Mouse (Mus musculus) left cerebral cortex, adult 18-20 months (tissue): ENCODE measurements around the gene Tpx2. TPM values are rescaled to one million over a fixed set of nuclear protein-coding genes. Genes with fewer than 3 reads are reported as not detected.

Source experiments
- DNase-seq, 2 experiments: peaks; one replicate each; pipeline ENCODE4 v3.0.0; 2021 to 2022; ENCODE audit warnings: low spot score in 2 of 2, mixed read lengths in 1 of 2
- total RNA-seq, 2 experiments: library from RNA; stranded (reverse); gene quantifications; 2 replicates each; pipeline ENCODE4 v1.2.3; 2021

The Tpx2 gene
- total RNA-seq, 2 experiments from 2014 or later: 2.0 to 2.4 TPM

DNA sequence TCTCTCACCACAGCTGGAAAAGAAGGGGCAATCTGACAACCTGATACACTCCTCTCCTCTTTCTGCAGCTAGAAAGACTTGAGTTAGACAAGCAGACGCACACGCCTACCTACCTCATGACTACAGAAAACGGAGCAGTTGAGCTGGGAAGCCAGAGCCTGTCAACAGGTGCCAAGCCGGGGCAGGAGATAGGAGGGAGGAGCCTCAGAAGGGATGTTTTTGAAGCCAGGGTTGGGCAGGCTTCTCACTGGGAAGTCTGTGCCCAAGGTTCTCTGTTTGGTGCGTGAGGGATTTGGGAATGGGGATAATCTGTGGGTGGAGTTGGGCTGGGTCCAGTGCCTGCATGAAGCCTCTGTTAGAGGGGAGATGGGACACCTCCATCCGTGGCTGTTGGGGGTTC is 63.7 kb downstream of the Tpx2 start:
- no peak for DNase-seq

DNA sequence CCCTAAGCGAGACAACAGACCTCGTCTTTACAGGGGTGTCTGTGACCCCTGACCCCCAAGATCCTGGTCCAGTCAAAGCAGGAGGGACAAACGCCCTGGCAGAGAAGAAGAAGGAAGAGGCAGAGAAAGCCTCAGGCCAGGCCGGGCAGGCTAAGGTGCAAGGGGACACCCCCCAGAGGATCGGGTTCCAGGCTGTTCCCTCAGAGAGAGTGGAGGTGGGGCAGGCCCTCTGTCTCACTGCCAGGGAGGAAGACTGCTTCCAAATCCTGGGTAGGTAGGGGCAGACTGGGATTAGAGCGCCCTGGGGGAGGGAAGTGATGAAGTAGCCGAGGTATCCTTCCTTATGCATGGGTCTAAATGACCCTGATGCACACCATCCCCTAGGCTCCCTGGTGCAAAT is 65.7 kb downstream of the Tpx2 start:
- DNase-seq: no peak

DNA sequence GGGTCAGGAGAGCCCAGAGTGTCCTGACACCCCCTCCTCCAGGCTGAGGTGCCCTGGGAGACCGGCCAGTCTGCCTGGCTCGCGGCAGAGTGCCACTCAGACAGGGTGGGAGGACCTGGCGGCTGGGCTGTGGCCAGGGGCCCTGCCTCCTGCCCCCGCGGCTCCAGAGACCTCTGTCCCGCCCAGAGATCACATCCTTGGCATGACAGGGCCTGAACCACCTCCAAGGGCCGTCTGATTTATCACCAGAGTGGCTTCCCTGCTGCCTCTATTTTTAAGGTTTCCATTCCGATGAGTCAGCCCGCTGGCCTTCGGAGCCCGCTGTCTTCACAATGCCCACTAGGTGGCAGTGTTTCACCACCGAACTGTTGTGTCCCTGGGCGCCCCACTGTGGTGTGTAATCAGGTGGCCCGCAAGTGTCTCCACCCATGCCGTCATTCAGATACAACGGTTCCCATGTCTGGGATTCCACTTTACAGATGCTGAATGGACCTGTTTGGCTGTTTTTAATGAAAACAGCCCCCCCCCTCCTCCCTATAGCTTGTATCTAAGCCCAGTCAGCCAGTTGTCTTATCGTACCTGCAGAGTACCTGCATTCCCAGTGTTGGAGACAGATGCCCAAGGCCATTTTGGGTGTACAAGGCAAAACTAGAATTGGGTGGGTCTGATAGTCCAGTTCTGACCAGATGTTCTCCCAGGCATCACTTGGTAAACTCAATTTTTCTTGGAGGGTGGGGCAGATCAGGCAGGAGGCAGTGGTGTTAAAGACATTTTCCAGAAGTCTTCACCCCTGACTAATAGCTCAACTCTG is 66.8 kb downstream of the Tpx2 start:
- DNase-seq: peak; percentile 91 to 92

DNA sequence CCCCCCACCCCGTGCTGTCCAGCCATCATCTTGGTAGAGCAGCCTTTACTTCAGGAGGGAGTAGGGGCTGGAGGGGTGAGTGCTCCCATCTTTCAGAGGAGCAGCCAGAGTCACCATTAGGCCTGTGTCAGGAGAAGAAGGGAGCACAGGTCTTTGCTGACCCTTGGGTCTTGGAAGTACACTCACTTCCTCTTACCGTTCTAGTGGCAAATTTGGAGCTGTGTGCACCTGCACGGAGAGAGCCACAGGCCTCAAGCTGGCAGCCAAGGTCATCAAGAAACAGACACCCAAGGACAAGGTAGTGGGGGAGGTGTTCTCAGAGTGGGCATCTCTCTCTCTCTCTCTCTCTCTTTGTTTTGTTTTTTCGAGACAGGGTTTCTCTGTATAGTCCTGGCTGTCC is 67.7 kb downstream of the Tpx2 start:
- no peak for DNase-seq

DNA sequence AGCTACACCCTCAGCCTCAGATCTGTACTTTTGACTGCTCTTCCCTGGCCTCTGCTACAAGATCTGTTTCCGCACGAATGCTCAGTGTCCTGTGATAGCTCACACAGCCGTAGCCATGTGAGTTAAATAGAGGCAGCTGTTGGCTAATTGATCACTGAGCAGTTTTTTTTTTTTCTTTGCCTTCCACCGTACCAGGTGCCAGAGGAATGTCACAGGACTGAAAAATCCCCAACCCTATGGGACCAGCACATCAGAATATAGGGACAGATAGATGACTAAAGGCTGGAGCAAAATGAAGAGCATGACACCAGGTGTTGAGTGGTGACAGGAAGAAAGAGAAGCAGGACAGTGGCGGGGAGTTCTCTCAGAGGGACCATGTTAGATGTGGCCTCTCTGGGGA is 68.3 kb downstream of the Tpx2 start:
- DNase-seq: no peak

DNA sequence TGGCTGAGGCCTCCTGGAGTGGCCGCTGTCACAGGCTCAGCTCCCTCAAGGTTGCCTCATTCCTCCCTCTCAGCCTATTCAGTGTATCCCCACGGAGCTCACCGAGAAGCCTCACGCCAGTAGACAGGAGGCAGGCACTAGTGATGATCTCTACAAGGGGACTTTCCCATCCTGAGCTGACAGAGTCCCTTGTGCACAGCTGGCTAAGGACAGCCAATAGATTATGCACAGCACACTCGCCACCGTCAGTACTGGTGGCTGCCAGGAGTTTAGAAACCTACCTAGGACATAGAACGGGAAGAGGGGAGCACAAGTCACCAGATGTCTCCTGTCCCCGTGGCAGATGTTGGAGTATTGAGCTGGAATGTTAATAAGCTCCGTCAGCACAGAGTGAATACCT is 69.9 kb downstream of the Tpx2 start:
- DNase-seq: no peak

DNA sequence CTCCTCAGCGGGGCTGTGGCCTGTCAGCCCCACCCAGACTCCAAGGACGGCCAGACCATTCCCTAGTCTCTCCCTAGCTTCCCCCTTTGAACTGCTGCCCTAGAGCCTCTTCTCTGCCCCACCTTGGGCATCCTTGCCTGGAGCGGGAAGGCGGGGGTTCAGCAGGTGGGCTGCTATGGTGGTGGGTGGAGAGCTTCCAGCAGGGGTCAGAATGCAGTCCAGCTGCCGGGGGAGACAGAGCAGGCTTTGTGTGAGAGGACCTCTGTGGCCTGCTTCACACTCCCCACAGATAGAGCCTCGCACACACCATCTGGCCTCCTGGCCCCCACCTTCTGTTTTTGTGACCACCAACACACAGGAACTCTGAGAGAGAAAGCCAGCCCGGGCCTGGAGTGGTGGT is 74.6 kb downstream of the Tpx2 start:
- DNase-seq: no peak

DNA sequence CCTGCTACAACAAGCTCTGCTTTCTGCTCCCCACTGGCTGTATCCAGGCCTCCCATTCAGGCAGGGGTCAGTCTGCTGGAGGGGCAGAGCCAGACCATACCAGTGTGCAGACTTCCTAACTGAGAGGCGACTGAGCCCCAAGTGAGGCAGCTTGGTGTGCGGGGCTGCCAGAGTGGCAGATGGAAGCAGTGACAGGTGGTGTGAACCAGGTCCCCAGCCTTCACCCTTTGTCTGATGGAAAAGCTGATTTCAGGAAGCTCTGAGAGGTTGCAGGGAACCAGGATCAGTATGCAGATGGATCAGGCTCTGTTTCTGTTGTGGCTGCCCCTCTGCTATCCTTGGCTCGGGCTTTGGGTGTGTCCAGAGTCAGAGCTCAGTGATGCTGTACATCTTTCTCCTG is 75.9 kb downstream of the Tpx2 start:
- DNase-seq: no peak

DNA sequence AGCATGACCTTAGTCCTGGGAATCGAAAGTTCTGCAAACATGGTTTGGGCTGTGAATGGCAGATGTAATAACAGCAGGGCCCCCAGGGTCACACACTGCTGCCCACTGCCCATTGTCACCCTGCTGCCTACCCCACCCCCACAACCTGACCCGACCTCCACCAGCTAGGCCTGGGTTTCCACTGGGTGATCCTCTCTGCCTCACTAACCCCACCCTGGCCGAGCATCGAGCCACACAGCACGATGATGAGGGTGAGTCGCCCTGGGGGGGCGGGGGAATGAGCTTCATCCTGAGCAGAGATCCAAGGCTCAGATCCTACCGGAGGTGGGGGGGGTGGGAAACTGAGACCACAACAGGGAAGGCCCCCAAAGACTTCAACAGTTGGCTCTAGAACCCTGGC is 76.4 kb downstream of the Tpx2 start:
- no peak for DNase-seq

DNA sequence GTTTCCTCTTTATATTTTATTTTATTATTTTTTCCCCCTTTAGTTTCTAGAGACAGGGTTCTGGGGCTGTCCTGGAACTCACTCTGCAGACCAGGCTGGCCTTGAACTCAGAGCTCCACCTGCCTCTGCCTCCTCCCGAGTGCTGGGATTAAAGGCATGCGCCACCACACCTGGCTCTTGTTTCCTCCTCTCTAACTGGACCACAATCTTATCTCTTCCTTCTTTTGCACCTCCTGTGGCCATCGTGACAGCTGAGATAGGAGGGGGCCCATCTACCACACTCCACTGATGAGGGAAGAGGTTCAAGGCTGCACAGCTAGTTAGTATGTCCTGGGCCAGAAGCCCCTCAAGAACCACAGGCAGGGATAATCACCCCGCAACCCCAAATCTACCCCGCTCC is 76.8 kb downstream of the Tpx2 start:
- no peak for DNase-seq

DNA sequence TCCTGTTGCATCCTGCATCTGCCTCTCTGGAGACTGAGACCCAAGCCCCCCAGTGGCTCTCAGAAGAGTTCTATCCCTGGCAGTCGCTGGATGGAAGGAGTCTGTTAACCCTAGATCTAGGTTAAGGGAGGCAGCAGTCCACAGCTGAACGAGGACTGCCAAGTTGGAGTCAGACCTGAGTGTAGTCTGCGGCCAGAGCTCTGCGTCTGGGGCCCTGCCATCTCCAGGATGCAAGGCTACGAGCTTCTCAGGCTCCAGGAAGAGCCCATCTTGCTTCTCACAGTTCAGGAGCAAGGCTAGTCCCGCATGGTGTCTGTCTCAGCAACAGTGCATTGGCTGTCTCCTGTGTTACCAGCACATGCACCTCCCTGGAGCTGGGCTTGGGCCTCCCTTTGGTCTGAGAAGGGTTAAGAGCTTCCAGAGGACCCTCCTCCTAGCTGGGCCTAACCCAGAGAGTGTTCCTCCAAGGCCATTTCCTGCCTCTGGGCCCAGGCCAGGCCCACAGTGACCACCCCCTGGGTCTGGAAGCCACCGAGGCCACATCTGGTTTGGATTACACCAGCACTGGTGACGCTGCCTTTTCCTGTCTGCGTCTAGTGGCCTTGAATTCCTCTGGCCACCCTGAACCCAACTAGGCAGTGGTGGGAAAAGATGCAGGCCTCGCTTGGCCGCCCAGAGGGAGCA is 77.6 kb downstream of the Tpx2 start:
- no peak for DNase-seq

DNA sequence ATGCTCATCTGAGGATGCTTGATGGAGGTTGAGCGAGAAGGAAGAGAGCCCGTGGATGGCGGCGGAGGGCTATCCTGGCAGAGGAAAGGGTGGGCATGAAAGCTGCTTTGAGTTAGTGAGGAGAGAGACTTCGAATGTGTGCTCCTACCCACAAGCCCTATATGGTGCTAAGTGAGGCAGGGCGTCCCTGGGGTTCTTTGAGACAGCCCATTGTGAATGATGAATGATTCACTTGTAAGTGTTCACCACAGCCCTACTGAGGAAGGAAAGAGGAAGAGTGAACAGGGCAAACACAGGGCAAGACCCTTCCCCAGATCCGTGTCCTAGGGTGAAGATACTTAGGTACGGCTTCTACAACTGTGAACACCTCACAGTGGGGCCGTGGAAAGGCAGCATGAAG is 79.1 kb downstream of the Tpx2 start:
- DNase-seq: no peak

DNA sequence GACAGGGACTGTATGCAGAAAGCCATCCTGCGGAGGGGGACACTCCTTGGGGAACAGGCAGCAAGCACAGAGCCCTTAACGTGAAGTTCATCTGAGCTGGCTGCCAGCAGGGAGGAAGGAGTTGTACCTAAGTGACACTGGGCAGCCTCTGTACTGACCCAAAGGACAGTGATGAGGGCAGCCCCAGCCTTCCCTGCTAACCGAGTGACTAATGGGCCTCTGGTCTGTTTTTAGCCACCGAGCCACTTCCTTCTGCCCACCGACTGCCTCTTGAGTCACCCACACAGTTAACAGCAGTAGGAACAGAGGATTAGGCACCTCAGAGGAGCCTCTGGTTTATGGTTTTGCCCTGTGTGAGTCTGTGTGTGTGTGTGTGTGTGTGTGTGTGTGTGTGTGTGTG is 79.6 kb downstream of the Tpx2 start:
- no peak for DNase-seq

DNA sequence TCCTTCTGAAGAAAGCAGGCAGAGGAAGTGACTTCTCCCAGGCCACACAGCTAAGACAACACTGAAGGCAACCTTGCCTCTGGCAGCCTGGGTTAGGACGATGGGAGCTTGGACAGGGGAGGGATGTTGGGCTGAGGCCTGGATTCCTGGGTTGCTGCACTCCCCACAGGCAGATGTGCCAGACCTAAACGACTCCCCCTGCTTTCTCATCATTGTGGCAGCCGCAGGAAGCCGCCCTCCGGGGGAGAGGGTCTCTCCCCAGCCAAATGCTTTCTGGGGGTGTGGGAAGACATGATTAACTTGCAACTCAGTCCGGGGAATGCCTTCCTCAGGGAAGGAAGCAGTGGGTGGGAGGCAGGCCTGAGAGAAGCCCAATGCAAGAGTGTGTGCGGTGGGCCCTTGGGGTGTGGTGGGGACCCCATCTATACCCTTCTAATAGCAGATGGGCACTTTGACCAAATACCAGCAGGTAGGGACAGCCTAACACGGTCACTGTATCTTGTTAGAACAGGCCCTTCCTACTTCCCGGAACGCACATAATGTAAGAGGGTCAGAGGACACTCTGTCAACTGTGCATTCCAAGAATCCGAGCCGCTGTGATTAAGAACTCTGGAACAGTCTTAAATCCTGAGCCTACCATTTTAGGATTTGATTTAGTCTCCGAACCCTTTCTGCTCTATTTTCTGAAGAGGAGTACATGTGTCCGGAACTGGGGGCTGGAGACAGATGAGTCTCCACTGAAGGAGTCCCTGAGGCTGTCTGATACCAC is 80.6 kb downstream of the Tpx2 start:
- no peak for DNase-seq

DNA sequence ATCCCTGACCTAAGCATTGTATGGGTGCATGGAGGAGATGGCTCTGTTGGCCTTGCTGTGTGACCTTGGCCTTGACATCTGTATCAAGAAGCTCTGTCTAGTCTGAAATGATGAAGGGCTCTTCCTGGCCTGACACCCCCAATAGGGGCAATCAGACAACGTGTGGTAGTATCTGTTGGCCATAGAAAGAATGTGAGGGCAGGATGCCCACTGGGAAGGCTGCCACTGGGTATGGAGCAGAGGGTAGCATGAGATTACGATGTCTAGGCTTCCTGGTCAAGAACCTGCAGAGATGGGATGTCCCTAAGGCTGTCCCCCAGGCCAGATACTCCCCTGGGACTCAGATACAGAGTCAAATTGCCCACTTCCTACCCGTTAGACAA is 81.2 kb downstream of the Tpx2 start:
- no peak for DNase-seq

DNA sequence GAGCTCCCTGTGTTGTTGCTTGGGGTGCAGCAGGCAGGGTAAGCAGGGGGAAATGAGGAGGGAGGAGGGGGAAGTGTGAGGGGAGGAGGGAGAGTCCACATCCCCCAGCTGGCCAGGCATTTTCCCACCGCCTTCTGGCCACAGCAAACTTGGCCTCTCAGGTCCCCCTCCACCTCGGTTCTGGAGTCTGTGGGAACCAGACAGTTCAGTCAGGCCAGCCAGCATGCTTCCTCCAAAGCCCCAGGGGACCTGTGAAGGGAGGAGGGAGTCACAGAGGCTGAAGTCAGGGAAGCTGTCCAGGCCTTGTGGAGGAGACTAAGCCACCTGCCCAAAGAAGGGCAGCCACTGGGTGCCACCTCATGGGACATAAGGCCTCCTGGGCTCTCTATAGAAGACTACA is 82.5 kb downstream of the Tpx2 start:
- no peak for DNase-seq

DNA sequence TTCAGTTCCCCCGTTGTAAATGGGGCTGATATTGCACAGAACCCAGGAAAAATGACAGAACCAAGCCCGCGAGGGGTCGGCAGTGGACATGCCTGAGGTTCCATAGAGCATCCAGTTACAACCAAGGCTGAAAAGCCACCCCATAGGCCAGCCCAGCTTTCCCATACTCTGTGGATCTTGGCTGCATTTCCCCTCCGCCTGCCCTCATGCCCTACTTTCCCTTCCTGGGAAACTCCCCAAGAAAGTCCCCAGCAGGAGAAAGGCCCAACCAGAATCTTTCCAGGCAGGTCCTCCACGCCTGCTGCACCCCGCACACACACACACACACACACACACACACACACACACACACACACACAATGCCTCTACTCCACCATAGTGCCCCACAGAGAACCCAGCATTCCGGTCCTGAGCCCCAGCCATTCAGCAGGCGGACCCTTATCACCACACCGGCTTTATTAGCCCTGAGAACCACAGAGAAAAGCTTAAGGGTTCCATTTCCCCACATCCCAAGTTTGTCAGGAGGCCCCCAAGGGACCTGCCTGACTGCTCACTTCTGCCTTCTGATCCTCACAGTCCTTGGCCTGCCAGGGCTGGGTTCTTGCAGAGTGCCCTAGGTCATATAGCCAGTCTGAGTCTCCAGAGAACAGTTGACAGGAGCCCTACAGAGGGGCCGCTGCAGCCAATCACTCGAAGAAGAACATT is 83.8 kb downstream of the Tpx2 start:
- no peak for DNase-seq

DNA sequence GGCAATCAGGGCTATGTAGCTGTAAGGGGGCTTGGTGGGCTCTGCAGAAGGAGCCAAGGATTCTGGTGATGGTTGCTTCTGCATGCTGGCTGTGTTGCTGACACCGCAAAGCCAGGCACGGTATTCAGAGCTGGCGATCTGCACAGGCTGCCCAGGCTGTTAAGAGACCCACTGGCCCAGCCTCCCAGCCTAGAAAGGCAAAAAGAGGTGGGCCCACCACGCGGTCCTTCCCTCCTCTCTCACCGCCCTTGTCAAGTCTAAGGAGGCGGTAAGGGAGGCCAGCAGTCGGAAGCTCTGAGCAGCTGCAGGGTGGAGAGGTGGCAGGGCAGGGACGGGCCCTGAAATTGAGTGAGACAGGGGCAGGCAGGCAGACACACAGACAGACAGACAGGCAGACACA is 85.3 kb downstream of the Tpx2 start, which contains the start of gene Foxs1:
Gene Foxs1, minus strand, starts transcription at position 161 of the 400 bp plus-strand sequence.
- no peak for DNase-seq

DNA sequence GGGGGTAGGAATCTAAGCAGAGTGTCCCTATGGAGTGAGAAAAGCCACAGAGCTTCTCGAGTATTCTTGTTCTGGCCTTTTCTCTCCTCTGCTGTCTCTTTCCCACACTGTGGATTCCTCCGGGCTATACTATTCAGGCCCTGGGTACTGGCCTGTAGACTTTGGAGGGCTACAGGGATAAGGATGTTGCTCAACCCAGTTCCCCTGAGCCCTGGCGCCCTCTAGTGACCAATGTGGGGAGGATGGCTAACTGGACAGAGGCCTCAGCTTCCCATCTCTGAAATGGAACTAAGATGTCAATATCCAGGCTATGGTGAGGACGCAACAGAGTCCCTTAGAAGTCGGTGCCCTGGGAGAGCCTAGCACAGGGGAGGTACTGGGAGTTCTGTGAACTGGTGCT is 85.8 kb downstream of the Tpx2 start:
- peak; percentile 56 to 62 for DNase-seq

DNA sequence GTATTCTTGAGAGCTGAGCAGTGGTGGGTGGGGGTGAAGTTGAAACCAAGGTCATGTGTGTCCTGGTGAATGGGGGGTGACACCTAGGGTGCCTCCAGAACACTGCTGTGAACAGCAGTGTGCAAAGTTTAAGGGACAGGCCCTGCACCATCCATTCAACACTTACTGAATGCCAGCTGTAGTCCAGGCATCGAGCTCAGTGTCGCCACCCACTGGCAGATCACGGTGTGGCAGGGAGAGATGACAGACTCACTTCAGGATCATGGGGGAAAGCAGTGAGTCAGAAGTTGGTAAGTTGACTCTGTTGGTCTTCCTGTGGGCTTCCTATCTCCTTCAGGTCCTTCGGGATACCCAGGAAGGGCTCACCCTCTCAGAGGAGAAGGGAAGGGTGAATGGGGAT is 92.1 kb downstream of the Tpx2 start:
- DNase-seq: peak in 1 of 2 experiments; percentile 68

DNA sequence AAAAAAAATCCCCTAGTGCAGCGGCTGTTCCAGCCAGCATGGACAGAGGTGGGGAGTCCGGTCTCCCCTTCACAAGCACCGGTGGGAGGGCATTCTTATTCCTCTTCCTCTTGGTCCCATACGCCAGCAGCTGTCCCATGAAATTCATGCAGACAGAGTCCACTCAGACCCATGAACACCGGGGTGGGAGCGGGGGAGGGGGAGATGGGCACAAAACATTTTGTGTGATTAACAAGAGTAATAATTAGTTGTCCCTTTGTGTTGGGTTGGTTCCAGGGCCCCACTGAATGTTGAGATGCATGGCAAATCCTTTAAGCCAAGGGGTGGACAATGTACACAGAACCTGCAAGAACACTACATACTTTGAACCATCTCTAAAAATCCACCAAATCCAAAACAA is 93.3 kb downstream of the Tpx2 start:
- DNase-seq: no peak

DNA sequence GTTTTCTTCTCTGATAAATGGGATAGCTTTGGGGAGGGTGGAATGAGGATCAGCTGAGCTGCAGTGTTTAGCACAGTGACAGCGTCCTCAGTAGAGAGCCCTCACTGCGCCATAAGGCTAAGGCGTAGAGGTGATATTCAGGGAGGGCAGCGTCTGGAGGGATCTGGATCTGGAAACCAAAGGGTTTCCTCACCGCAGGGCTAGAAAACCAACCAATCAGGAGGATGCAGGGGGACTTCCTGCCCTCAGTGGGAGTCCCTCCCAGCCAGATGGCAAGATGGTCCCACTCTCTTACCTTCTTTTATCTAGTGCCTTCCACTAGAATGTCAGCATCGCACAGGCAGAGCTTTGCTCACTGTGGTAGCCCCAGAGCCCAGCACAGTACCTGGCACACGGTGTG is 94.0 kb downstream of the Tpx2 start:
- DNase-seq: no peak
